Mouse (Mus musculus) heart, embryonic 16.5 days (tissue): ENCODE data around the gene Dixdc1. TPM values are rescaled to one million over a fixed set of nuclear protein-coding genes. Genes with fewer than 3 reads are reported as not detected.

Experiments used
- ATAC-seq: fragments of 200-750 bp; cut with Nextera tagmentation; replicated peaks from 2 replicates; pipeline ENCODE4 v1.8.0; 2017; ENCODE audit warnings: moderate number of reproducible peaks; ENCODE audit not compliant: insufficient read depth, low FRiP score; ENCODE audit errors: extremely low read depth
- H3K27ac ChIP-seq: fragments of 300-500 bp; sonication (generic); 2 replicates; pipeline ENCODE4 v1.5.1; 2014; ENCODE audit warnings: mild to moderate bottlenecking, low read length, control low read depth, moderate library complexity
- H3K27me3 ChIP-seq: fragments of 300-500 bp; sonication (generic); 2 replicates; pipeline ENCODE4 v1.6.1; 2014; ENCODE audit warnings: low read length, mixed read lengths; ENCODE audit not compliant: control insufficient read depth, insufficient read depth
- H3K36me3 ChIP-seq: fragments of 300-500 bp; sonication (generic); 2 replicates; pipeline ENCODE4 v1.6.1; 2014; ENCODE audit not compliant: control insufficient read depth, insufficient read depth
- H3K4me1 ChIP-seq: fragments of 300-500 bp; sonication (generic); 2 replicates; pipeline ENCODE4 v1.6.1; 2014; ENCODE audit warnings: low read length, mixed read lengths; ENCODE audit not compliant: control insufficient read depth, insufficient read depth
- H3K4me2 ChIP-seq: fragments of 300-500 bp; sonication (generic); 2 replicates; pipeline ENCODE4 v1.6.1; 2014; ENCODE audit warnings: low read depth, mild to moderate bottlenecking, control low read depth, low read length
- H3K4me3 ChIP-seq: fragments of 300-500 bp; sonication (generic); 2 replicates; pipeline ENCODE4 v1.5.1; 2014; ENCODE audit warnings: mild to moderate bottlenecking, control low read depth, low read length
- H3K9ac ChIP-seq: fragments of 300-500 bp; sonication (generic); 2 replicates; pipeline ENCODE4 v1.6.1; 2014; ENCODE audit warnings: low read length, control low read depth
- H3K9me3 ChIP-seq: fragments of 300-500 bp; sonication (generic); replicated peaks from 2 replicates; pipeline ENCODE4 v1.6.1; 2016; ENCODE audit warnings: low read length; ENCODE audit not compliant: control insufficient read depth
- WGBS: fragments of 180-500 bp; shearing (Covaris S2); extraction: QIAGEN DNeasy Blood & Tissue Kit; methylation state at CpG from one replicate; pipeline ENCODE4 v1.1.7; 2014; 5-methylcytosine and 5-hydroxymethylcytosine counted together
- polyA plus RNA-seq: library from polyadenylated mRNA; unstranded; fragments of >200 nt; fragmentation: Nextera tagmentation; extraction: Ambion mirVana; gene quantifications from 2 replicates; pipeline ENCODE4 v1.2.1, GENCODE M21; 2015

Gene Dixdc1
- 8.6 and 10.3 TPM in 2 replicates for polyA plus RNA-seq

- Histone ChIP-seq H3K4me3 (peak within 1 kb of the TSS; percentile 52), H3K4me1 (peaks cover 18% of the 10 kb centered on the region), H3K4me2 (peak within 1 kb of the TSS; percentile 74), H3K9ac (no peak within 1 kb of the TSS), H3K27ac (peak within 1 kb of the TSS; percentile 78), H3K27me3 (no peaks in the 10 kb centered on the region), H3K36me3 (no peaks in the 10 kb centered on the region), H3K9me3 (no peaks in the 10 kb centered on the region)
- peak; percentile 99 for ATAC-seq
- WGBS: 10% methylated on average over 36 of the region's 36 CpGs
Observed at GRCm38 (mm10) chr9:50738914-50739870, at the start of gene Dixdc1. TSS of gene Dixdc1 (minus strand) at chr9:50739517.

GRCm38 (mm10) chr9:50782155-50782554, 42.8 kb upstream of the Dixdc1 start:
- WGBS: 82% methylated on average over 2 of the region's 2 CpGs
- no peaks in the 10 kb centered on the region for H3K4me1 ChIP-seq
- no peak overlapping the region for H3K9ac ChIP-seq
- no peaks in the 10 kb centered on the region for H3K27me3 ChIP-seq
- H3K27ac ChIP-seq: no peak overlapping the region
- peaks cover 50% of the 10 kb centered on the region for H3K36me3 ChIP-seq
- no peak for ATAC-seq
- no peak overlapping the region for H3K4me2 ChIP-seq
- no peaks in the 10 kb centered on the region for H3K9me3 ChIP-seq
- H3K4me3 ChIP-seq: no peak overlapping the region

GRCm38 (mm10) chr9:50776162-50776760, 36.9 kb upstream of the Dixdc1 start:
- 49% methylated on average over 11 of the region's 11 CpGs for WGBS
- ATAC-seq: no peak
- Histone ChIP-seq H3K4me2 (peak overlapping the region; percentile 74), H3K27me3 (no peaks in the 10 kb centered on the region), H3K4me3 (peak overlapping the region; percentile 99), H3K36me3 (peaks cover 22% of the 10 kb centered on the region), H3K9ac (peak overlapping the region; percentile 93), H3K9me3 (no peaks in the 10 kb centered on the region), H3K4me1 (peaks cover 12% of the 10 kb centered on the region), H3K27ac (no peak overlapping the region)

GRCm38 (mm10) chr9:50775662-50776126, 36.4 kb upstream of the Dixdc1 start:
- H3K27ac ChIP-seq: peak overlapping the region; percentile 74
- H3K9ac ChIP-seq: peak overlapping the region; percentile 93
- H3K27me3 ChIP-seq: no peaks in the 10 kb centered on the region
- peak overlapping the region; percentile 74 for H3K4me2 ChIP-seq
- peaks cover 17% of the 10 kb centered on the region for H3K36me3 ChIP-seq
- peaks cover 12% of the 10 kb centered on the region for H3K4me1 ChIP-seq
- no peaks in the 10 kb centered on the region for H3K9me3 ChIP-seq
- 1% methylated on average over 30 of the region's 30 CpGs for WGBS
- H3K4me3 ChIP-seq: peak overlapping the region; percentile 99
- peak; percentile 18 for ATAC-seq

- peak; percentile 72 for ATAC-seq
- WGBS: under 1% methylated on average over 51 of the region's 51 CpGs
- no peaks in the 10 kb centered on the region for H3K27me3 ChIP-seq
- peak within 1 kb of the TSS; percentile 74 for H3K4me2 ChIP-seq
- peak within 1 kb of the TSS; percentile 99 for H3K4me3 ChIP-seq
- peaks cover 13% of the 10 kb centered on the region for H3K36me3 ChIP-seq
- H3K4me1 ChIP-seq: peaks cover 12% of the 10 kb centered on the region
- H3K9ac ChIP-seq: peak within 1 kb of the TSS; percentile 93
- H3K27ac ChIP-seq: peak within 1 kb of the TSS; percentile 74
- H3K9me3 ChIP-seq: no peaks in the 10 kb centered on the region
Observed at GRCm38 (mm10) chr9:50774991-50775612, 35.8 kb upstream of the Dixdc1 start, which contains the start of the genes Alg9 and 1110032A03Rik. TSS of gene Alg9 (plus strand) at chr9:50775019. TSS of gene 1110032A03Rik (minus strand) at chr9:50775520.

GRCm38 (mm10) chr9:50774026-50774462, 34.7 kb upstream of the Dixdc1 start:
- no peaks in the 10 kb centered on the region for H3K9me3 ChIP-seq
- ATAC-seq: no peak
- H3K9ac ChIP-seq: no peak overlapping the region; the same call in 1 of the 2 replicates
- H3K4me1 ChIP-seq: peaks cover 18% of the 10 kb centered on the region
- peaks cover 13% of the 10 kb centered on the region for H3K36me3 ChIP-seq
- no peak overlapping the region for H3K4me3 ChIP-seq
- H3K4me2 ChIP-seq: peak overlapping the region; percentile 74; the same call in 1 of the 2 replicates
- 62% methylated on average over 4 of the region's 4 CpGs for WGBS
- H3K27ac ChIP-seq: no peak overlapping the region
- H3K27me3 ChIP-seq: no peaks in the 10 kb centered on the region

- H3K4me1 ChIP-seq: peaks cover 17% of the 10 kb centered on the region
- no peaks in the 10 kb centered on the region for H3K27me3 ChIP-seq
- no peak overlapping the region for H3K4me3 ChIP-seq
- H3K9me3 ChIP-seq: no peaks in the 10 kb centered on the region
- WGBS: 72% methylated on average over 2 of the region's 2 CpGs
- no peak overlapping the region for H3K9ac ChIP-seq
- H3K36me3 ChIP-seq: 0 out of 2 replicates have a peak, but pooled peaks cover 5% of the 10 kb centered on the region
- ATAC-seq: no peak
- H3K27ac ChIP-seq: no peak overlapping the region
- no peak overlapping the region for H3K4me2 ChIP-seq
Observed at GRCm38 (mm10) chr9:50770011-50770410, 30.7 kb upstream of the Dixdc1 start.

- Histone ChIP-seq H3K4me3 (peak within 1 kb of the TSS; percentile 66), H3K9me3 (no peaks in the 10 kb centered on the region), H3K36me3 (peaks cover 7% of the 10 kb centered on the region; the same call in 1 of the 2 replicates), H3K9ac (peak within 1 kb of the TSS; percentile 72), H3K27me3 (no peaks in the 10 kb centered on the region), H3K27ac (peak within 1 kb of the TSS; percentile 96), H3K4me1 (peaks cover 13% of the 10 kb centered on the region), H3K4me2 (peak within 1 kb of the TSS; percentile 87)
- peak; percentile 93 for ATAC-seq
- 3% methylated on average over 59 of the region's 59 CpGs for WGBS
Observed at GRCm38 (mm10) chr9:50768107-50769002, 29.0 kb upstream of the Dixdc1 start, which contains the start of gene Fdxacb1. TSS of gene Fdxacb1 (plus strand) at chr9:50768236.
